Mouse (Mus musculus): ENCODE measurements at regions not wholly inside any gene's neighbourhood (a gene's known extent, or its start where the extent isn't known, plus 50 kb on each side); places are given as distances from the start of the nearest gene placed in this dataset.

- in situ Hi-C loops (cut with MboI; ENCODE audit: low sequenced_read_pairs) = loop anchor here (10.0 kb wide), 1 partner anchor 119 kb away; no protein-coding TSS in a partner anchor
These were observed 83.9 kb upstream of the Gm9887 start for GRCm38 (mm10) chr12:69456116-69456515.

- in situ Hi-C loops (cut with MboI; ENCODE audit: low sequenced_read_pairs) = loop anchor here (10.0 kb wide), 1 partner anchor 119 kb away; no protein-coding TSS in a partner anchor
These were observed 83.3 kb upstream of the Gm9887 start for GRCm38 (mm10) chr12:69455566-69455965.

- in situ Hi-C loops (cut with MboI; ENCODE audit: low sequenced_read_pairs) = loop anchor here (10.0 kb wide), 1 partner anchor 121 kb away; no protein-coding TSS in a partner anchor
These were observed 81.3 kb upstream of the Gm9887 start for GRCm38 (mm10) chr12:69453544-69453943.

- in situ Hi-C loops (cut with MboI; ENCODE audit: low sequenced_read_pairs) = loop anchor here (10.0 kb wide), 1 partner anchor 122 kb away; no protein-coding TSS in a partner anchor
These were observed 80.7 kb upstream of the Gm9887 start for GRCm38 (mm10) chr12:69452986-69453385.

- in situ Hi-C loops (cut with MboI; ENCODE audit: low sequenced_read_pairs) = loop anchor here (10.0 kb wide), 1 partner anchor 124 kb away; no protein-coding TSS in a partner anchor
These were observed 78.9 kb upstream of the Gm9887 start for GRCm38 (mm10) chr12:69451110-69451509.

- in situ Hi-C loops (cut with MboI; ENCODE audit: low sequenced_read_pairs) = no loop called here
These were observed 75.9 kb upstream of the Gm9887 start for GRCm38 (mm10) chr12:69447962-69448767.

GRCm38 (mm10) chr12:69447322-69447827, 75.1 kb upstream of the Gm9887 start:
- in situ Hi-C loops (cut with MboI; ENCODE audit: low sequenced_read_pairs) = no loop called here

GRCm38 (mm10) chr12:69446468-69447321, 74.4 kb upstream of the Gm9887 start:
- in situ Hi-C loops (cut with MboI; ENCODE audit: low sequenced_read_pairs) = no loop called here

- in situ Hi-C loops (cut with MboI; ENCODE audit: low sequenced_read_pairs) = no loop called here
These were observed 73.8 kb upstream of the Gm9887 start for GRCm38 (mm10) chr12:69446085-69446467.

GRCm38 (mm10) chr12:69442321-69442720, 70.1 kb upstream of the Gm9887 start:
- in situ Hi-C loops (cut with MboI; ENCODE audit: low sequenced_read_pairs) = no loop called here

- in situ Hi-C loops (cut with MboI; ENCODE audit: low sequenced_read_pairs) = no loop called here
These were observed 69.5 kb upstream of the Gm9887 start for GRCm38 (mm10) chr12:69441764-69442163.

- in situ Hi-C loops (cut with MboI; ENCODE audit: low sequenced_read_pairs) = no loop called here
These were observed 66.0 kb upstream of the Gm9887 start for GRCm38 (mm10) chr12:69438271-69438670.

- in situ Hi-C loops (cut with MboI; ENCODE audit: low sequenced_read_pairs) = no loop called here
These were observed 64.7 kb upstream of the Gm9887 start for GRCm38 (mm10) chr12:69436839-69437501.

GRCm38 (mm10) chr12:69434315-69434714, 62.1 kb upstream of the Gm9887 start:
- in situ Hi-C loops (cut with MboI; ENCODE audit: low sequenced_read_pairs) = no loop called here

- in situ Hi-C loops (cut with MboI; ENCODE audit: low sequenced_read_pairs) = no loop called here
These were observed 59.8 kb upstream of the Gm9887 start for GRCm38 (mm10) chr12:69432086-69432485.

- in situ Hi-C loops (cut with MboI; ENCODE audit: low sequenced_read_pairs) = no loop called here
These were observed 55.9 kb upstream of the Gm9887 start for GRCm38 (mm10) chr12:69428108-69428507.

- in situ Hi-C loops (cut with MboI; ENCODE audit: low sequenced_read_pairs) = no loop called here
These were observed 53.4 kb upstream of the Gm9887 start for GRCm38 (mm10) chr12:69425610-69426009.

- in situ Hi-C loops (cut with MboI; ENCODE audit: low sequenced_read_pairs) = no loop called here
These were observed 52.7 kb upstream of the Gm9887 start for GRCm38 (mm10) chr12:69424971-69425370.

All from CH12F3 (cell line).